ENCODE assay signal across 10 mouse cellular contexts in genomic region chr6:136939326-136940187, GRCm38 (mm10). TPM values are rescaled to one million over a fixed set of nuclear protein-coding genes. Genes with fewer than 3 reads are reported as not detected.
DNase-seq lines count a peak whose midpoint lies in the region; ATAC-seq lines count a peak whose summit lies in the region.
"Had no signal": no experiment of that assay in that cellular context is flagged by ENCODE, and none has a peak within 500 bp of the region (broad histone marks: within the 10 kb centered on the region; RNA-seq: fewer than 3 reads in every experiment).

No protein-coding gene starts in this region.

- H3K27ac ChIP-seq in heart, embryonic 12.5 days (ENCODE audit: poor library complexity, severe bottlenecking), result peak overlapping the region; percentile 91
- peak overlapping the region; percentile 84; the same call in 1 of the 2 replicates for H3K27ac ChIP-seq in embryonic facial prominence, embryonic 10.5 days (replicated peaks)
- peak overlapping the region; percentile 77 for H3K27ac ChIP-seq in liver, embryonic 13.5 days

- ATAC-seq in heart, embryonic 12.5 days (ENCODE audit: insufficient number of reproducible peaks, low FRiP score), result no peak
- peak; percentile 35; the same call in 1 of the 2 replicates for ATAC-seq in liver, embryonic 13.5 days (ENCODE audit: low read depth)

- H3K9ac ChIP-seq in heart, embryonic 12.5 days, result no peak overlapping the region
- peak overlapping the region; percentile 59; the same call in 1 of the 2 replicates for H3K9ac ChIP-seq in liver, embryonic 13.5 days

- H3K36me3 ChIP-seq in heart, embryonic 12.5 days, result no peaks in the 10 kb centered on the region
- H3K36me3 ChIP-seq in embryonic facial prominence, embryonic 10.5 days (replicated peaks), result no peaks in the 10 kb centered on the region
- no peaks in the 10 kb centered on the region for H3K36me3 ChIP-seq in liver, embryonic 13.5 days

- 45% methylated on average over 14 of the region's 14 CpGs for WGBS in heart, embryonic 12.5 days
- 85% methylated on average over 14 of the region's 14 CpGs for WGBS in embryonic facial prominence, embryonic 10.5 days
- 11% methylated on average over 14 of the region's 14 CpGs for WGBS in liver, embryonic 13.5 days (ENCODE audit: insufficient replicate concordance)

- H3K4me2 ChIP-seq in heart, embryonic 12.5 days, result peak overlapping the region; percentile 57
- H3K4me2 ChIP-seq in liver, embryonic 13.5 days, result peak overlapping the region; percentile 42

- H3K9me3 ChIP-seq in heart, embryonic 12.5 days (replicated peaks), result no peaks in the 10 kb centered on the region
- H3K9me3 ChIP-seq in embryonic facial prominence, embryonic 10.5 days, result no peaks in the 10 kb centered on the region
- no peaks in the 10 kb centered on the region for H3K9me3 ChIP-seq in liver, embryonic 13.5 days (replicated peaks)

- no peak for DNase-seq in heart, postnatal 36 days
- DNase-seq in 3T3-L1 (ENCODE audit: low read depth, low spot score), result peak; percentile 61
- DNase-seq in embryonic facial prominence, embryonic 10.5 days (ENCODE audit: low spot score), result no peak
- no peak for DNase-seq in liver, embryonic 13.5 days
- DNase-seq in urinary bladder, adult 18-20 months (ENCODE audit: low spot score in 2 of 2), result no peak
- no peak for DNase-seq in right cerebral cortex, postnatal 14 days
- DNase-seq in right cerebral cortex, postnatal 36 days (ENCODE audit: low spot score in 2 of 2), result no peak
- DNase-seq: kidney, adult 11 months; right cerebral cortex, adult 18-20 months had no signal

- H3K4me3 ChIP-seq in heart, embryonic 12.5 days, result 0 out of 2 replicates have a peak overlapping the region, but pooled peaks have one; percentile 32
- H3K4me3 ChIP-seq in embryonic facial prominence, embryonic 10.5 days, result no peak overlapping the region
- peak overlapping the region; percentile 5 for H3K4me3 ChIP-seq in liver, embryonic 13.5 days (replicated peaks)

- peaks cover 55% of the 10 kb centered on the region for H3K4me1 ChIP-seq in heart, embryonic 12.5 days (replicated peaks)
- H3K4me1 ChIP-seq in embryonic facial prominence, embryonic 10.5 days, result peaks cover 35% of the 10 kb centered on the region
- H3K4me1 ChIP-seq in liver, embryonic 13.5 days (replicated peaks), result peaks cover 56% of the 10 kb centered on the region

- no peaks in the 10 kb centered on the region for H3K27me3 ChIP-seq in heart, embryonic 12.5 days (replicated peaks)
- no peaks in the 10 kb centered on the region for H3K27me3 ChIP-seq in embryonic facial prominence, embryonic 10.5 days (replicated peaks; ENCODE audit: low read depth, poor library complexity, severe bottlenecking)
- no peaks in the 10 kb centered on the region for H3K27me3 ChIP-seq in liver, embryonic 13.5 days

- intact Hi-C loops in heart, postnatal 36 days (cut with DNase I), result no loop called here

RNA-seq across cellular contexts. Expression of gene Arhgdib, which starts 2.1 kb away (rescaled TPM):
- 93.8 and 99.8 TPM in 2 replicates for polyA plus RNA-seq in heart, embryonic 12.5 days (2016; fragmentation: Nextera tagmentation; extraction: Ambion mirVana)
- 10 to 100 TPM; 25.5 to 27.2 TPM for total RNA-seq in heart, postnatal 36 days (2021)
- 32.1 and 39.3 TPM in 2 replicates for polyA plus RNA-seq in embryonic facial prominence, embryonic 10.5 days (2016; fragmentation: Nextera tagmentation; extraction: Ambion mirVana)
- polyA plus RNA-seq in liver, embryonic 13.5 days (2015; fragmentation: Nextera tagmentation; extraction: Ambion mirVana), result 107 and 116 TPM in 2 replicates

RNA-seq across cellular contexts. Expression of gene Pde6h, which starts 15.9 kb away (rescaled TPM):
- polyA plus RNA-seq in heart, embryonic 12.5 days (2016; fragmentation: Nextera tagmentation; extraction: Ambion mirVana), result 0.22 TPM in 1 of 2 replicates, not detected in the other
- not detected for total RNA-seq in heart, postnatal 36 days (2021)
- not detected in 2 replicates for polyA plus RNA-seq in embryonic facial prominence, embryonic 10.5 days (2016; fragmentation: Nextera tagmentation; extraction: Ambion mirVana)
- not detected in 2 replicates for polyA plus RNA-seq in liver, embryonic 13.5 days (2015; fragmentation: Nextera tagmentation; extraction: Ambion mirVana)

RNA-seq across cellular contexts. Expression of gene Erp27, which starts 17.6 kb away (rescaled TPM):
- 0.98 and 1.0 TPM in 2 replicates for polyA plus RNA-seq in heart, embryonic 12.5 days (2016; fragmentation: Nextera tagmentation; extraction: Ambion mirVana)
- total RNA-seq in heart, postnatal 36 days (2021), result not detected
- polyA plus RNA-seq in embryonic facial prominence, embryonic 10.5 days (2016; fragmentation: Nextera tagmentation; extraction: Ambion mirVana), result 0.29 TPM in 1 of 2 replicates, not detected in the other
- polyA plus RNA-seq in liver, embryonic 13.5 days (2015; fragmentation: Nextera tagmentation; extraction: Ambion mirVana), result 0.12 and 0.20 TPM in 2 replicates
